Mouse (Mus musculus) spleen, adult 2 months (tissue): ENCODE results near the gene Piwil4.

Experiments
- CTCF ChIP-seq: fragments of 200-500 bp; IDR thresholded peaks from 2 replicates; pipeline ENCODE4 v1.5.1; 2011; ENCODE audit warnings: mild to moderate bottlenecking, inconsistent platforms; ENCODE audit not compliant: insufficient read depth, insufficient read length, insufficient replicate concordance; ENCODE audit errors: extremely low read depth
- POLR2A ChIP-seq: fragments of 200-500 bp; IDR thresholded peaks from 2 replicates; pipeline ENCODE4 v1.6.1; 2011; ENCODE audit warnings: low read depth, low read length, inconsistent platforms

DNA sequence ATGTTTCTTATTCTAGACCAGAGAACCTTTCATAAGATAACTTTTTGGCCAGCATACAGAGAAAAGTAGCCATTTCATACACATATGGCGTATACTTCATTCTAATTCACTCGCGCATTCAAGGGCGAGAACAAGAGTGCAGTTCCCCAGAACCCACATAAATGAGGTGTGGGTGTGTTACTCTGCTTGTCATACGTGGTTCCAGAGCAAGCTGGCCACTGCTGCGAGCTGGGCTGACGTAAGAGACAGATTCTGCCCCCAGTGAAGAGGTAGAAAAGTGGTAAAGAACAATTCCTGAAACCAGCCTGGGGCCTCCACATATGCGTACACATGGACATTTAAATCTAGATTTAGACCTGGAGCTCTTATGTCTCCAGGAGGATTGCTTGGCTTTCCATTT lies 66.0 kb downstream of the Piwil4 start:
- no peak for TF ChIP-seq POLR2A
- TF ChIP-seq CTCF, result no peak
